Mouse (Mus musculus) heart, embryonic 16.5 days (tissue): Measurements from ENCODE around the gene Gm20388. TPM values are rescaled to one million over a fixed set of nuclear protein-coding genes. Genes with fewer than 3 reads are reported as not detected.

Experiments
- ATAC-seq: fragments of 200-750 bp; cut with Nextera tagmentation; replicated peaks from 2 replicates; pipeline ENCODE4 v1.8.0; 2017; ENCODE audit warnings: moderate number of reproducible peaks; ENCODE audit not compliant: insufficient read depth, low FRiP score; ENCODE audit errors: extremely low read depth
- H3K27ac ChIP-seq: fragments of 300-500 bp; sonication (generic); 2 replicates; pipeline ENCODE4 v1.5.1; 2014; ENCODE audit warnings: mild to moderate bottlenecking, low read length, control low read depth, moderate library complexity
- H3K27me3 ChIP-seq: fragments of 300-500 bp; sonication (generic); 2 replicates; pipeline ENCODE4 v1.6.1; 2014; ENCODE audit warnings: low read length, mixed read lengths; ENCODE audit not compliant: control insufficient read depth, insufficient read depth
- H3K36me3 ChIP-seq: fragments of 300-500 bp; sonication (generic); 2 replicates; pipeline ENCODE4 v1.6.1; 2014; ENCODE audit not compliant: control insufficient read depth, insufficient read depth
- H3K4me1 ChIP-seq: fragments of 300-500 bp; sonication (generic); 2 replicates; pipeline ENCODE4 v1.6.1; 2014; ENCODE audit warnings: low read length, mixed read lengths; ENCODE audit not compliant: control insufficient read depth, insufficient read depth
- H3K4me2 ChIP-seq: fragments of 300-500 bp; sonication (generic); 2 replicates; pipeline ENCODE4 v1.6.1; 2014; ENCODE audit warnings: low read depth, mild to moderate bottlenecking, control low read depth, low read length
- H3K4me3 ChIP-seq: fragments of 300-500 bp; sonication (generic); 2 replicates; pipeline ENCODE4 v1.5.1; 2014; ENCODE audit warnings: mild to moderate bottlenecking, control low read depth, low read length
- H3K9ac ChIP-seq: fragments of 300-500 bp; sonication (generic); 2 replicates; pipeline ENCODE4 v1.6.1; 2014; ENCODE audit warnings: low read length, control low read depth
- H3K9me3 ChIP-seq: fragments of 300-500 bp; sonication (generic); replicated peaks from 2 replicates; pipeline ENCODE4 v1.6.1; 2016; ENCODE audit warnings: low read length; ENCODE audit not compliant: control insufficient read depth
- WGBS: fragments of 180-500 bp; shearing (Covaris S2); extraction: QIAGEN DNeasy Blood & Tissue Kit; methylation state at CpG from one replicate; pipeline ENCODE4 v1.1.7; 2014; 5-methylcytosine and 5-hydroxymethylcytosine counted together
- polyA plus RNA-seq: library from polyadenylated mRNA; unstranded; fragments of >200 nt; fragmentation: Nextera tagmentation; extraction: Ambion mirVana; gene quantifications from 2 replicates; pipeline ENCODE4 v1.2.1, GENCODE M21; 2015

The Gm20388 gene
- polyA plus RNA-seq, 1 experiment from 2014 or later, result 4.5 TPM

GRCm38 (mm10) chr8:121932668-121933520 lies 2022.3 kb downstream of the Gm20388 start:
- Histone ChIP-seq H3K27me3 (no peaks in the 10 kb centered on the region), H3K4me3 (no peak overlapping the region), H3K9ac (no peak overlapping the region), H3K9me3 (no peaks in the 10 kb centered on the region), H3K4me1 (peaks cover 7% of the 10 kb centered on the region), H3K36me3 (no peaks in the 10 kb centered on the region), H3K27ac (no peak overlapping the region), H3K4me2 (no peak overlapping the region)
- 82% methylated on average over 14 of the region's 14 CpGs for WGBS
- no peak for ATAC-seq

GRCm38 (mm10) chr8:121934506-121934905 lies 2023.9 kb downstream of the Gm20388 start:
- H3K36me3 ChIP-seq, result no peaks in the 10 kb centered on the region
- no peak overlapping the region for H3K27ac ChIP-seq
- no peaks in the 10 kb centered on the region for H3K27me3 ChIP-seq
- 36% methylated on average over 4 of the region's 4 CpGs for WGBS
- H3K4me1 ChIP-seq, result peaks cover 7% of the 10 kb centered on the region
- no peak overlapping the region for H3K9ac ChIP-seq
- no peak overlapping the region for H3K4me3 ChIP-seq
- ATAC-seq, result no peak
- H3K9me3 ChIP-seq, result no peaks in the 10 kb centered on the region
- H3K4me2 ChIP-seq, result no peak overlapping the region

- peaks cover 7% of the 10 kb centered on the region for H3K4me1 ChIP-seq
- no peak for ATAC-seq
- no peaks in the 10 kb centered on the region for H3K9me3 ChIP-seq
- H3K9ac ChIP-seq, result no peak overlapping the region
- no peak overlapping the region for H3K4me3 ChIP-seq
- H3K27me3 ChIP-seq, result no peaks in the 10 kb centered on the region
- no peak overlapping the region for H3K27ac ChIP-seq
- H3K4me2 ChIP-seq, result no peak overlapping the region
- no peaks in the 10 kb centered on the region for H3K36me3 ChIP-seq
These were observed 2024.3 kb downstream of the Gm20388 start for GRCm38 (mm10) chr8:121934923-121935322.

GRCm38 (mm10) chr8:121935341-121936294 lies 2025.0 kb downstream of the Gm20388 start:
- Histone ChIP-seq H3K27ac (no peak overlapping the region), H3K36me3 (no peaks in the 10 kb centered on the region), H3K4me3 (no peak overlapping the region), H3K9me3 (no peaks in the 10 kb centered on the region), H3K27me3 (no peaks in the 10 kb centered on the region), H3K4me2 (no peak overlapping the region), H3K4me1 (peaks cover 7% of the 10 kb centered on the region), H3K9ac (no peak overlapping the region)
- ATAC-seq, result no peak
- WGBS, result 48% methylated on average over 12 of the region's 12 CpGs

- H3K4me1 ChIP-seq, result peaks cover 7% of the 10 kb centered on the region
- ATAC-seq, result no peak
- no peaks in the 10 kb centered on the region for H3K27me3 ChIP-seq
- H3K27ac ChIP-seq, result no peak overlapping the region
- WGBS, result 71% methylated on average over 14 of the region's 14 CpGs
- no peak overlapping the region for H3K9ac ChIP-seq
- H3K36me3 ChIP-seq, result no peaks in the 10 kb centered on the region
- no peak overlapping the region for H3K4me3 ChIP-seq
- H3K4me2 ChIP-seq, result no peak overlapping the region
- H3K9me3 ChIP-seq, result no peaks in the 10 kb centered on the region
These were observed 2025.8 kb downstream of the Gm20388 start for GRCm38 (mm10) chr8:121936391-121936790.

DNA sequence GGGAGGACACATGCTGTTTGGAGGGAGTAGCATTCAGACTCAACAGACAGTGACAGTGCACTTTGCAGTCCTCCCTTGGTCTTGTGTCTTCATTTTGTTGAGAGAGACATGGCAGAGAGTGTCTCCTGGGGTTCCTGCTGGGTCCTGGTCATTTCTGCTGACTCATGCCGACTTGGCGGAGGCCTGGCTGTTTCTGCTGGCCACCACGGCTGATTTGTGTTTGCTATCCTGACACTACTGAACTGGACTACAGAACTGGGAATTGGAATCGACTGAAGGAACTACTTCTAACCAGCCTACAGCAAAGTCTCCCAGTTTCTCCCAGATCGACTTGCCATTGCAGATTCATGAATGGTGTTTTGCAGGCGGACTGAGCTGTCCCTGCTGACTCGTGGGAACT lies 2028.1 kb downstream of the Gm20388 start:
- Histone ChIP-seq H3K27me3 (no peaks in the 10 kb centered on the region), H3K4me2 (no peak overlapping the region), H3K4me1 (peaks cover 7% of the 10 kb centered on the region), H3K9me3 (no peaks in the 10 kb centered on the region), H3K27ac (no peak overlapping the region), H3K9ac (no peak overlapping the region), H3K4me3 (no peak overlapping the region), H3K36me3 (no peaks in the 10 kb centered on the region)
- 76% methylated on average over 7 of the region's 7 CpGs for WGBS
- no peak for ATAC-seq

GRCm38 (mm10) chr8:121943057-121943540 lies 2032.5 kb downstream of the Gm20388 start:
- no peak for ATAC-seq
- 31% methylated on average over 2 of the region's 2 CpGs for WGBS
- Histone ChIP-seq H3K9ac (no peak overlapping the region), H3K4me2 (no peak overlapping the region), H3K4me3 (no peak overlapping the region), H3K9me3 (no peaks in the 10 kb centered on the region), H3K27ac (no peak overlapping the region), H3K36me3 (no peaks in the 10 kb centered on the region), H3K4me1 (peaks cover 8% of the 10 kb centered on the region), H3K27me3 (no peaks in the 10 kb centered on the region)

DNA sequence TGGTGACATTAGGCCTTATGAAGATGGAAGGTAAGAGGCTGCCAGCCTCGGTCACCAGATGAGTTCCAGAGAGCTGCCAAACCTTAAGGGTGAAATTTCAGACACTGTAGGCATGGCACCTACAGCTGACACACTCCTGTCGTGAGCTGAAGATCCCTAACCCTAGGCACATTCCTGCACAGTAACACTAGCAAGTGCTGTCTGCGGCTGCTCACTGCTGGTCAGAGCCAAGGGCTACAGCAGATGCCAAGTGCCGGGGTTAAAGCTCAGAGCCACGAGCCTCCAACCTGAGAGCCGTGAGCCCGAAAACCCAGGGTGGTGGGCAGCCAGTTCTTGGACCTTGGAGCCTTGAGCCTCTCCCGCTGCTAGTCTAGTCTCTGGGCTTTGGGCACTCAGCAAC lies 2033.1 kb downstream of the Gm20388 start:
- Histone ChIP-seq H3K4me1 (peaks cover 14% of the 10 kb centered on the region), H3K27ac (no peak overlapping the region), H3K4me2 (no peak overlapping the region), H3K9me3 (no peaks in the 10 kb centered on the region), H3K27me3 (no peaks in the 10 kb centered on the region), H3K9ac (no peak overlapping the region), H3K36me3 (no peaks in the 10 kb centered on the region), H3K4me3 (no peak overlapping the region)
- WGBS, result 69% methylated on average over 8 of the region's 8 CpGs
- no peak for ATAC-seq

- Histone ChIP-seq H3K4me2 (no peak within 1 kb of the TSS), H3K27me3 (no peaks in the 10 kb centered on the region), H3K9ac (no peak within 1 kb of the TSS), H3K4me3 (no peak within 1 kb of the TSS), H3K27ac (no peak within 1 kb of the TSS), H3K9me3 (no peaks in the 10 kb centered on the region), H3K4me1 (peaks cover 22% of the 10 kb centered on the region), H3K36me3 (no peaks in the 10 kb centered on the region)
- ATAC-seq, result no peak
These were observed 2034.2 kb downstream of the Gm20388 start, which contains the start of gene Car5a for GRCm38 (mm10) chr8:121944831-121945230. Gene Car5a, minus strand, starts transcription at chr8:121944904.
